Mouse (Mus musculus): ENCODE results near the gene Gfy. TPM values are rescaled to one million over a fixed set of nuclear protein-coding genes. Genes with fewer than 3 reads are reported as not detected.

The Gfy gene
- polyA plus RNA-seq, 1 experiment, result 1.2 TPM

DNA sequence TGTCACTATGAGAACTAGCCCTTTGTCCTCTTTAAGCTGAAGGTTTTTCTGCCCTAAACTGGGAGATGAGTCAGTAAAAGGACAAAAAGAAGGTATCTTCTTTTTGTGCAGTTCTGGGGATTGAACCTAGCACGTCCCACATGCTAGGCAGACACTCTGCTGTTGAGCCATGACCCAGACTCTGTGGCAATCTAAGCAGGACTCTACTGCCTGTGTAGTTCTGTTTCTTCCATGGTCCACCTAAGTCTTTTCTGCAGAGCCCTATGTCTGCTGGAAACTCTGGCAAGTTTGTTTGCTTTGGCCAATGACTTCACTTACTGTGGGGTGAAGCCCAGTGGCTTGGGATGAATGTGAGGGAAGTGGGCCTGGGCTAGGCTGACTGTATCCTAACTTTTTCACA is 41.0 kb downstream of the Gfy start:
- no peak overlapping the region for H3K4me3 ChIP-seq (replicated peaks; ENCODE audit: control insufficient read depth, low read depth, low read length)
- no peak overlapping the region for H3K27ac ChIP-seq (ENCODE audit: control insufficient read depth, insufficient read depth, low read depth, low read length, poor library complexity)
- 64% methylated on average over 1 of the region's 1 CpGs for WGBS
- peaks cover 5% of the 10 kb centered on the region; the same call in 1 of the 2 replicates for H3K4me1 ChIP-seq (ENCODE audit: control insufficient read depth, insufficient read depth, low read length)
- TF ChIP-seq POLR2A (IDR thresholded peaks at IDR 0.05; ENCODE audit: borderline replicate concordance, control insufficient read depth, low read depth, low read length) (no peak), CTCF (IDR thresholded peaks at IDR 0.05; ENCODE audit: control insufficient read depth, insufficient read depth, low read length) (no peak)

DNA sequence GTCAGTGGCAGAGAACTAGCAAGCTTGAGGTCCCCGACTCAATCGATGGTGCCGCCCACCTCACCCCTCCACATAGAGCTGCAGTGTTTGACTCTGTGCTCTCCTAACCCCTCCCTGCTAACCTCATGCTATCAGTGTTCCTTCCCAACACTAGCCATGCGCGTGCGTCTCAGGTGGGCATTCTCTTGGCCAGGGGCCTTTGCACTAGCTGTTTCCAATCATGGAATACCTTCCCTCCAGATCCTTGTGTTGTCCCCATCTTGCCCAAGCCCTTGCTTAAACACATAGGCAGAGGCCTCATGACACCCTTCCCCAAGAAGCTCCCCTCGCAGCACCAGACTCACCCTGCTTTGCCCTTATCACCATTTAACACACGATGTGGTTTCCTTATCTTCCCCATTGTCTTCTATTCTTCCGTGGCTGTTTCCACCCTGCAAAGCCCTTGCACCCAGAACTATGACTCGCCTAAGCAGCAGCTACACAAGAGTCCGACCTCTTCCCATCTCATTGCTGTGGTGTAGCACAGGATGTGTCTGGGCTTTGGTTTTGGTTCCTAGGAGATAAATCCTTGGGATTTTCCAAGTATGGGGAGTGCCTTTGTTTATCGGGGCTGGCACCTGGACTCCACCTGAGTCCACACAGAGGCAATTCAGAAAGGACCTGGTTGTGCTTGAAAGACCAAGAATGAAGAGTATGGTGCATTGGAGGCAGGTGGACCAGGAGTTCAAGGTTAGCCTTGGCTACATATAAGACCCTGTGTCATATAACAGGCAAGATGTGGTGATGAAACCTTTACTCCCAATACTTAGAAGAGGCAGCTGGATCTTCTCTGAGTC is 42.0 kb downstream of the Gfy start:
- no peak overlapping the region for H3K4me3 ChIP-seq (replicated peaks; ENCODE audit: control insufficient read depth, low read depth, low read length)
- TF ChIP-seq POLR2A (IDR thresholded peaks at IDR 0.05; ENCODE audit: borderline replicate concordance, control insufficient read depth, low read depth, low read length), result no peak
- TF ChIP-seq CTCF (IDR thresholded peaks at IDR 0.05; ENCODE audit: control insufficient read depth, insufficient read depth, low read length), result no peak
- no peak overlapping the region for H3K27ac ChIP-seq (ENCODE audit: control insufficient read depth, insufficient read depth, low read depth, low read length, poor library complexity)
- H3K4me1 ChIP-seq (ENCODE audit: control insufficient read depth, insufficient read depth, low read length), result peaks cover 5% of the 10 kb centered on the region; the same call in 1 of the 2 replicates
- 12% methylated on average over 12 of the region's 12 CpGs for WGBS

GRCm38 (mm10) chr7:45135993-45136567 is 43.3 kb downstream of the Gfy start, which contains the start of the genes Gm45713 and Flt3l:
Gene Gm45713 (minus strand): TSS chr7:45136231.
Gene Flt3l (minus strand): TSS chr7:45136432.
- H3K4me1 ChIP-seq (ENCODE audit: control insufficient read depth, insufficient read depth, low read length), result peaks cover 5% of the 10 kb centered on the region; the same call in 1 of the 2 replicates
- under 1% methylated on average over 29 of the region's 29 CpGs for WGBS
- TF ChIP-seq CTCF (IDR thresholded peaks at IDR 0.05; ENCODE audit: control insufficient read depth, insufficient read depth, low read length) (peak; percentile 99), POLR2A (IDR thresholded peaks at IDR 0.05; ENCODE audit: borderline replicate concordance, control insufficient read depth, low read depth, low read length) (peak; percentile 33; the same call in 1 of the 2 replicates)
- H3K4me3 ChIP-seq (replicated peaks; ENCODE audit: control insufficient read depth, low read depth, low read length), result peak within 1 kb of the TSS; percentile 94
- peak within 1 kb of the TSS; percentile 87 for H3K27ac ChIP-seq (ENCODE audit: control insufficient read depth, insufficient read depth, low read depth, low read length, poor library complexity)

- Histone ChIP-seq H3K4me1 (ENCODE audit: control insufficient read depth, insufficient read depth, low read length) (peaks cover 5% of the 10 kb centered on the region; the same call in 1 of the 2 replicates), H3K4me3 (replicated peaks; ENCODE audit: control insufficient read depth, low read depth, low read length) (peak overlapping the region; percentile 94), H3K27ac (ENCODE audit: control insufficient read depth, insufficient read depth, low read depth, low read length, poor library complexity) (peak overlapping the region; percentile 35)
- WGBS, result 58% methylated on average over 3 of the region's 3 CpGs
- no peak for TF ChIP-seq POLR2A (IDR thresholded peaks at IDR 0.05; ENCODE audit: borderline replicate concordance, control insufficient read depth, low read depth, low read length)
- TF ChIP-seq CTCF (IDR thresholded peaks at IDR 0.05; ENCODE audit: control insufficient read depth, insufficient read depth, low read length), result no peak
Measured at GRCm38 (mm10) chr7:45135370-45135769, 44.0 kb downstream of the Gfy start.

DNA sequence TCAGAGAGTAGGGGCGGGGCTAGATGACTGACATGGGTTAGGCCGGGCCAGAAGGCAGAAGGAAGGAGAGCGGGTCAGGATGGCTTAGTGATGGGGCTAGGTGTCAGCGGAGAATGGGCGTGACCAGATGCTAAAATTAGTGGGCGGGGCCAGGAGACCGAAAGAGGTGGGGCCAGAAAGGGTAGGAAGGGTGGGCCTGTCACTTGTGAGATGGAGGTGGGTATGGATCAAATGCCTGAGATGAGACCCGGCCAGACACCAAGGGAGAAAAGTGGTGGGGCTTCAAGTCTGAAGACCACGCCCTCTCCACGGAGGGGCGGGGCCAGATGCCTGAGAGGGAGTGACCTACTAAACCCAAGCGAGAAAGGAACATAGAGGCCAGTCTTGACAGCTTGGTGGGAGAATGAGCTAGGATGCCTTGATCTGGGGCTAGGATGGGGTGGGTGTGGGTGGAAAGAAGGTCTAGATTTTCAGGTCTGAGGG is 44.8 kb downstream of the Gfy start:
- WGBS, result 18% methylated on average over 12 of the region's 12 CpGs
- Histone ChIP-seq H3K4me1 (ENCODE audit: control insufficient read depth, insufficient read depth, low read length) (peaks cover 5% of the 10 kb centered on the region; the same call in 1 of the 2 replicates), H3K27ac (ENCODE audit: control insufficient read depth, insufficient read depth, low read depth, low read length, poor library complexity) (no peak overlapping the region), H3K4me3 (replicated peaks; ENCODE audit: control insufficient read depth, low read depth, low read length) (no peak overlapping the region)
- TF ChIP-seq POLR2A (IDR thresholded peaks at IDR 0.05; ENCODE audit: borderline replicate concordance, control insufficient read depth, low read depth, low read length) (no peak), CTCF (IDR thresholded peaks at IDR 0.05; ENCODE audit: control insufficient read depth, insufficient read depth, low read length) (no peak)

DNA sequence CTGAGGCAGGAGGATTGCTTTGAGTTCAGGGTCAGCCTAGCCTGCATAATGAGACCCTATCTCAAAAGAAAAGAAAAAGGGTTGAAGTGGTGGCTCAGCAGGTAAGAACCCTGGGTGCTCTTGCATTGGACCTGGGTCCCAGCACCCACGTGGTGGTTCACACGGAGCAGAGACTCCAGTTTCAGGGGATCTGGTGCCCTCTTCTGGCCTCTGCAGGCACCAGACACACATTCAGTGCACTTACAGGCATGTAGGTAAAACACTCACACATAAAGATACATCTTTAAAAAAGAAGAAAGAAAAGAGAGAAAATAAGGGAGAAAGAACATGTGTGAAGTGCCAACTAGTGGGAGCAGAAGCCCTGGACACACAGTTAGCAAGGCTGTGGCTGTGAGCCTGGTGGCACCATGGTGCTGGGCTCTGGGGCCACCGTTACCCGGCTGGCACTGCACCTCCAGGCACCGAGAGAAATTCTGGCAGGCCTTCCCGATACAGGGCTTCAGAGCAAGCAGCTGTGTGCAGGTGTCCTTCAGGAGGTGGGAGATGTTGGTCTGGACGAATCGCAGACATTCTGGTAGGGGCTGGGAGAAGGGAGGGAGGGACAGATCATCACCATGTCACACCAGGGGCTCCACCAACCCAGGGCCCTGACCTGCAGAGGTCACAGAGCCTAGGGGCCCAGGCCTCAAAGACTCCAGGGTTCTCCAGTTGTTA is 45.8 kb downstream of the Gfy start:
- no peak for TF ChIP-seq POLR2A (IDR thresholded peaks at IDR 0.05; ENCODE audit: borderline replicate concordance, control insufficient read depth, low read depth, low read length)
- peak; percentile 23; the same call in 1 of the 2 replicates for TF ChIP-seq CTCF (IDR thresholded peaks at IDR 0.05; ENCODE audit: control insufficient read depth, insufficient read depth, low read length)
- Histone ChIP-seq H3K4me3 (replicated peaks; ENCODE audit: control insufficient read depth, low read depth, low read length) (no peak overlapping the region), H3K4me1 (ENCODE audit: control insufficient read depth, insufficient read depth, low read length) (peaks cover 5% of the 10 kb centered on the region; the same call in 1 of the 2 replicates), H3K27ac (ENCODE audit: control insufficient read depth, insufficient read depth, low read depth, low read length, poor library complexity) (no peak overlapping the region)
- WGBS, result 86% methylated on average over 8 of the region's 8 CpGs

DNA sequence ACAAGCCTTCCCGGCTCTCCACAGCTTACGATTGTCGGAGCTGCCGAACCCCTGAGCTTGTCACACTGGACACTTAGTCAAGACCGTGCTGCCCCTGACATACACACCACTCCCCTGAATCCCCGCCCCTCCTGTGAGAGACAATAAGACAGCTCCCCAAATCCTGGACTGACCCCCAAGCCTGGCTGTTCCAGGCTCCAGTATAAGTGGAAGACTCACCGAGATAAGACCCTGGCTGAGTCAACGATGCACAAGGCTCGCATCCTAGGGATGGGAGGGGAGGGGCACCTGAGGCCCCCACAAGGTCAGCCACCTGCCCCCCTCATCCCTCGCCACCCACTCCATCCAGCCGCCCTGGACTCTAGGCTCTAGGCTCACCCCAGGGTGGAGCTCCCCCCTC is 47.5 kb downstream of the Gfy start:
- 91% methylated on average over 11 of the region's 11 CpGs for WGBS
- Histone ChIP-seq H3K27ac (ENCODE audit: control insufficient read depth, insufficient read depth, low read depth, low read length, poor library complexity) (no peak overlapping the region), H3K4me3 (replicated peaks; ENCODE audit: control insufficient read depth, low read depth, low read length) (no peak overlapping the region), H3K4me1 (ENCODE audit: control insufficient read depth, insufficient read depth, low read length) (peaks cover 4% of the 10 kb centered on the region; the same call in 1 of the 2 replicates)
- TF ChIP-seq POLR2A (IDR thresholded peaks at IDR 0.05; ENCODE audit: borderline replicate concordance, control insufficient read depth, low read depth, low read length) (no peak), CTCF (IDR thresholded peaks at IDR 0.05; ENCODE audit: control insufficient read depth, insufficient read depth, low read length) (no peak)

Measured in bone marrow, adult 2 months (tissue).